Mouse (Mus musculus): ENCODE data around the gene Meox1. TPM values are rescaled to one million over a fixed set of nuclear protein-coding genes. Genes with fewer than 3 reads are reported as not detected.

Meox1 gene
- polyA plus RNA-seq (2017; shearing (Covaris generic)): not detected

GRCm38 (mm10) chr11:101894204-101894603 is at the start of gene Meox1:
Gene Meox1 (minus strand): TSS chr11:101894374.

Other genes starting within 250 kb of the Meox1 start
- gene Arl4d, start 228.8 kb downstream of the Meox1 start, polyA plus RNA-seq (2017; shearing (Covaris generic)): 1.8 TPM
- gene Dhx8, start 161.5 kb downstream of the Meox1 start, polyA plus RNA-seq (2017; shearing (Covaris generic)): 73.4 TPM
- gene Etv4, start 109.0 kb downstream of the Meox1 start, polyA plus RNA-seq (2017; shearing (Covaris generic)): not detected
- not detected for gene Sost, start 72.6 kb upstream of the Meox1 start, polyA plus RNA-seq (2017; shearing (Covaris generic))
- gene Cfap97d1, start 89.9 kb upstream of the Meox1 start, polyA plus RNA-seq (2017; shearing (Covaris generic)): not detected
- not detected for gene Dusp3, start 92.6 kb upstream of the Meox1 start, polyA plus RNA-seq (2017; shearing (Covaris generic))
- 0.12 TPM for gene Mpp3, start 134.1 kb upstream of the Meox1 start, polyA plus RNA-seq (2017; shearing (Covaris generic))
- not detected for gene Cd300lg, start 147.1 kb upstream of the Meox1 start, polyA plus RNA-seq (2017; shearing (Covaris generic))
- 0.80 TPM for gene Mpp2, start 194.1 kb upstream of the Meox1 start, polyA plus RNA-seq (2017; shearing (Covaris generic))
- not detected for gene Ppy, start 206.9 kb upstream of the Meox1 start, polyA plus RNA-seq (2017; shearing (Covaris generic))
- gene Pyy, start 213.5 kb upstream of the Meox1 start, polyA plus RNA-seq (2017; shearing (Covaris generic)): not detected

Data from naive thymus-derived CD4-positive, alpha-beta T cell, adult 5 months (primary cell).